Mouse (Mus musculus): ENCODE measurements around the gene Gabra2. TPM values are rescaled to one million over a fixed set of nuclear protein-coding genes. Genes with fewer than 3 reads are reported as not detected.

Gabra2 gene
- polyA plus RNA-seq, 1 experiment from 2014 or later, result 4.3 TPM

DNA sequence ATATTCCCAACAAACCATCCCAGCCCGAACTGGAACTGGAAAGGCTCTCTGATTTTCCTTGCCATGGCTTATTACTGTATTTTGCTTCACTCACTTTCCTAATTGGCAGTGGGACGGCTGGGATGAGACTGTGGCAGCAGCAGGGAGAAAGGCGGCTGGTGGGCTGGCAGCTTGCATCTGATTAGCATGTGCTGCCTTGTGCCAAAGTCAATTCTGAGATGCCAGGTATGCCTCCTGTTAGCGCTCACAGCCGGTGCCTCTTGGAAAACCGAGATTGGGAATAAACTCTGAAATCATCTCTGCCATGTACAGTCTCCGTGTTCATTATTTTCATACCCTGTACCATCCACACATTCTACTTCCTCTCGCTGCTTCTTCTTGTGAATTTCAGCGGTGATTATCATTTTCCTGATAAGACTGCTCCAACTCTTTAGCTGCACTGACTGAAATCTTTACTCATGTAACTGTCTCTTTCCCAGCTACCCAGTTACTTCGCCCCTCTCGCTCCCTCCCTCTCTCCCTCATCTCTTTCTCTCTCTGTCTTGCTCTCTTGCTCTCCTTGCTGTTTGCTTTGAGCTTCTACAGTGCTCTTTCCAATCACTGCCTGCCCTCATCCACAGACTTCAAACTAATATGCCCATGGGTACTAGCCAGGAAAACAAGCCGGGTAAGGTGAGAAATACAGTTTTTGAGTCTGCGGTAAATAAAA is 99.9 kb downstream of the Gabra2 start:
- Histone ChIP-seq H3K4me2 (replicated peaks; ENCODE audit: low read depth, low read length) (no peak overlapping the region), H3K36me3 (ENCODE audit: control insufficient read depth, insufficient read depth, low read length) (no peaks in the 10 kb centered on the region), H3K27ac (ENCODE audit: low read depth, low read length) (no peak overlapping the region), H3K4me1 (replicated peaks; ENCODE audit: control insufficient read depth, insufficient read depth, low read length) (no peaks in the 10 kb centered on the region), H3K4me3 (ENCODE audit: low read depth, low read length) (no peak overlapping the region), H3K9ac (ENCODE audit: low read depth, low read length) (no peak overlapping the region), H3K27me3 (ENCODE audit: control insufficient read depth, insufficient read depth, low read length) (no peaks in the 10 kb centered on the region), H3K9me3 (ENCODE audit: control insufficient read depth, low read length) (no peaks in the 10 kb centered on the region)
- 81% methylated on average over 13 of the region's 13 CpGs for WGBS
- DNase-seq (ENCODE audit: low spot score) (no peak), ATAC-seq (ENCODE audit: low FRiP score) (no peak)

DNA sequence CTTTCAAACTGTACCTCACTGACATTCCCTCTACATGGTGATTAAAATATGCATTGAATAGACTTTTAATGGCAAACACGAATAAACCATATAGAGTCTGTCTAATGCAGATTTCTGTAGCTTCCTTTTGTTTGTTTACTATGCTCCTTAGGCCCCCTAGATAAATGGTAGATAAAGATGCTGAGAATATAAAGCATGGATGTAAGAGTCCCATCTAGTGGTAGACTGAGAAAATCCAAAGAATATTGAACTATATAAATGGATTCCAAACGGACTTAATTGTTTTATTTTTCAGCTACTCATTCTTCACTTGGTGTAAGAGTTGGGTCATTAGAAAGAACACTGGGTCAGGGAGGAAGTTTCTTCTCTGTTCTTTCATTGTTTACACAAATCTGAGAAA is 102.4 kb downstream of the Gabra2 start:
- Histone ChIP-seq H3K4me1 (replicated peaks; ENCODE audit: control insufficient read depth, insufficient read depth, low read length) (no peaks in the 10 kb centered on the region), H3K4me2 (replicated peaks; ENCODE audit: low read depth, low read length) (no peak overlapping the region), H3K9me3 (ENCODE audit: control insufficient read depth, low read length) (no peaks in the 10 kb centered on the region), H3K36me3 (ENCODE audit: control insufficient read depth, insufficient read depth, low read length) (no peaks in the 10 kb centered on the region), H3K9ac (ENCODE audit: low read depth, low read length) (no peak overlapping the region), H3K27ac (ENCODE audit: low read depth, low read length) (no peak overlapping the region), H3K27me3 (ENCODE audit: control insufficient read depth, insufficient read depth, low read length) (no peaks in the 10 kb centered on the region), H3K4me3 (ENCODE audit: low read depth, low read length) (no peak overlapping the region)
- WGBS, result 75% methylated on average over 2 of the region's 2 CpGs
- DNase-seq (ENCODE audit: low spot score), result no peak
- ATAC-seq (ENCODE audit: low FRiP score), result no peak

DNA sequence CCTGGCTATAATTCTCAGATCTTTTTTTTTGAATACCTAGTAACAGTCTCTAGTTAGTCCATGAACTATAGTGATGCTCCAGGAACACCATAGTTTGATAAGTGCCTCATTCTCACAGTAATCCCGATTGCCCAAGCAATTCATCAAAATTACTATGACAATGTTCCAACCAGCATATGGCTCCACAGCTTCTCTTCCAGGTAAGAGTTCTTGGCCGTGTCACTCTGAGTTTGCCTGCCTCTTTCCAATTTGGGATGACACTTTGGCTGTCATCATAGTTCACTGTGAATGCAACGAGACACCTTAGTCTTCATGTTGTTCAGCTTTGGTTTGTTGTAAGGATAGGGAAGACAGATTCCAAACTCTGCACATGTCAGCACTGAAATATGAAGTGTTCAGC is 104.8 kb downstream of the Gabra2 start:
- no peak overlapping the region for H3K4me3 ChIP-seq (ENCODE audit: low read depth, low read length)
- H3K9me3 ChIP-seq (ENCODE audit: control insufficient read depth, low read length), result no peaks in the 10 kb centered on the region
- WGBS, result 89% methylated on average over 3 of the region's 3 CpGs
- H3K4me1 ChIP-seq (replicated peaks; ENCODE audit: control insufficient read depth, insufficient read depth, low read length), result no peaks in the 10 kb centered on the region
- H3K4me2 ChIP-seq (replicated peaks; ENCODE audit: low read depth, low read length), result no peak overlapping the region
- H3K27ac ChIP-seq (ENCODE audit: low read depth, low read length), result no peak overlapping the region
- no peaks in the 10 kb centered on the region for H3K27me3 ChIP-seq (ENCODE audit: control insufficient read depth, insufficient read depth, low read length)
- H3K9ac ChIP-seq (ENCODE audit: low read depth, low read length), result no peak overlapping the region
- DNase-seq (ENCODE audit: low spot score) (no peak), ATAC-seq (ENCODE audit: low FRiP score) (no peak)
- H3K36me3 ChIP-seq (ENCODE audit: control insufficient read depth, insufficient read depth, low read length), result no peaks in the 10 kb centered on the region

All from hindbrain, embryonic 11.5 days (tissue).